Mouse (Mus musculus) thymus, adult 2 months (tissue): ENCODE results near the gene Adcy9. TPM values are rescaled to one million over a fixed set of nuclear protein-coding genes. Genes with fewer than 3 reads are reported as not detected.

Experiments
- DNase-seq: peaks from one replicate; pipeline ENCODE4 v3.0.0; 2021
- H3K27ac ChIP-seq: fragments of 200-500 bp; 2 replicates; pipeline ENCODE4 v1.5.1; 2012; ENCODE audit warnings: low read length, control low read depth; ENCODE audit not compliant: control insufficient read depth, insufficient read depth
- H3K27me3 ChIP-seq: fragments of 200-500 bp; 2 replicates; pipeline ENCODE4 v1.6.1; 2012; ENCODE audit warnings: mild to moderate bottlenecking, low read length, moderate library complexity, mixed read lengths; ENCODE audit not compliant: control insufficient read depth, insufficient read depth
- H3K36me3 ChIP-seq: fragments of 200-500 bp; 2 replicates; pipeline ENCODE4 v1.6.1; 2012; ENCODE audit warnings: mild to moderate bottlenecking, low read length, moderate library complexity; ENCODE audit not compliant: control insufficient read depth, insufficient read depth
- H3K4me1 ChIP-seq: fragments of 200-500 bp; replicated peaks from 2 replicates; pipeline ENCODE4 v1.6.1; 2012; ENCODE audit warnings: low read length; ENCODE audit not compliant: control insufficient read depth, insufficient read depth
- H3K4me3 ChIP-seq: fragments of 200-500 bp; 2 replicates; pipeline ENCODE4 v1.5.1; 2012; ENCODE audit warnings: mild to moderate bottlenecking, low read length, control low read depth, moderate library complexity; ENCODE audit not compliant: control insufficient read depth, insufficient read depth
- CTCF ChIP-seq: fragments of 200-500 bp; IDR thresholded peaks from 2 replicates; pipeline ENCODE4 v1.5.1; 2012; ENCODE audit warnings: mild to moderate bottlenecking, control low read depth, low read length, moderate library complexity, borderline replicate concordance; ENCODE audit not compliant: control insufficient read depth, poor library complexity, insufficient read depth; ENCODE audit errors: extremely low read depth
- POLR2A ChIP-seq: fragments of 200-500 bp; IDR thresholded peaks from 2 replicates; pipeline ENCODE4 v1.6.1; 2012; ENCODE audit warnings: mild to moderate bottlenecking, low read length, control low read depth, moderate library complexity; ENCODE audit not compliant: control insufficient read depth, poor library complexity, insufficient read depth; ENCODE audit errors: extremely low read depth
- WGBS: fragments of 180-500 bp; shearing (Covaris S2); methylation state at CpG from one replicate; pipeline ENCODE4 v1.1.7; 2018; 5-methylcytosine and 5-hydroxymethylcytosine counted together
- polyA plus RNA-seq: library from polyadenylated mRNA; depleted of rRNA; stranded (reverse); fragments of >200 nt; gene quantifications from 2 replicates; pipeline ENCODE4 v1.2.3, GENCODE M21; 2012

The Adcy9 gene
- polyA plus RNA-seq, 1 experiment = 7.6 TPM

DNA sequence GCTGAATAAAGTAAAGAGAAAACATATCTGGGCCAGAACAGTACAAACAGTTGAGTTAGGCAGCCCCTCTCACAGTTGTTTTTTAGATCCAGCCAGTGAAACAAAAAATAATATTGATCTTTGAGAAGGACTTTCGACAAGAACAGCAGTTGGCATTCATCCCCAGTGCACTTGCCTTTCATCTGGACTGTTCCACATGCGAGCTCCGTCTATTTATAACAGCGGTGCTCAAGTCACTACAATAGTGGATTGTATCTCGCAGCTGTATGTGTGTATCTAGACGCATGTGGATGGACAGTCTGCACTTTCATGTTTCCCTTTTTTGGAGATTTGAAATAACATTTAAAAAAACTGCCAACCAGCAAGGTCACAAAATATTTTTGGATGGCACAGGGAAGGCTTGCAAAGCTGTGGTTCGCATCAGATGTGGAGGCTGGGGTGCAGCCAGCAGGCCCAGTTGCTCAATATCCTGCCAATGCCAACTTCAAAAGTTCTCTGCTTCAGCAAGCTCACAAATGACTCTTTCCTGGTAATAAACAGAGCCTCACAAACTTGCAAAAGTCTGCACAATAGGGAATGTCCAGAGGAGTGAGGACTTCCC is 45.4 kb downstream of the Adcy9 start:
- H3K4me3 ChIP-seq = no peak overlapping the region

GRCm38 (mm10) chr16:4374270-4374669 is 46.0 kb downstream of the Adcy9 start:
- Histone ChIP-seq H3K4me1 (0 out of 2 replicates have a peak, but pooled peaks cover 4% of the 10 kb centered on the region), H3K27me3 (no peaks in the 10 kb centered on the region), H3K4me3 (no peak overlapping the region), H3K36me3 (no peaks in the 10 kb centered on the region), H3K27ac (no peak overlapping the region)
- TF ChIP-seq CTCF (no peak), POLR2A (no peak)
- 93% methylated on average over 5 of the region's 5 CpGs for WGBS
- DNase-seq = no peak

More for the DNA sequence above, 45.4 kb downstream of the Adcy9 start:
- Histone ChIP-seq H3K36me3 (no peaks in the 10 kb centered on the region), H3K27me3 (no peaks in the 10 kb centered on the region), H3K27ac (no peak overlapping the region), H3K4me1 (0 out of 2 replicates have a peak, but pooled peaks cover 4% of the 10 kb centered on the region)
- no peak for TF ChIP-seq POLR2A
- no peak for TF ChIP-seq CTCF
- no peak for DNase-seq
- 70% methylated on average over 7 of the region's 7 CpGs for WGBS

DNA sequence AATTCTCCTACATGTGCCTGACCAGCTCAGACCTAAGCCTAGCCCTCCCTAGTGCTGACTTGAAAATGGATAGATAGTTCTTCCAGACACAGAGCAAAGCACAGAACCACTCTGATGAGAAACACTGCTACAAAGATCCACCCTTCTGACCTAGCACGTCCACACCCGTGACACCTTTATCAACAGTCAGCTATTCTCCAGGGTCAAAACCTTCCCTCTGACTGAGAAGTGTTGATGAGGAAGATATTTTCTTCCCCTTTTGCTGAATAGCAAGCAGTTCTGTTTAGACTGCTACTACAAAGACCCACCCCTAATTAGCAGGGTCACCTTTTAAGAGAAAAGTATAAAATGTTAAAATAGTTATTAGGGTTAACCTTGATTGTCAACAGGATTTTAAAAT is 49.3 kb downstream of the Adcy9 start:
- no peak overlapping the region for H3K27ac ChIP-seq

DNA sequence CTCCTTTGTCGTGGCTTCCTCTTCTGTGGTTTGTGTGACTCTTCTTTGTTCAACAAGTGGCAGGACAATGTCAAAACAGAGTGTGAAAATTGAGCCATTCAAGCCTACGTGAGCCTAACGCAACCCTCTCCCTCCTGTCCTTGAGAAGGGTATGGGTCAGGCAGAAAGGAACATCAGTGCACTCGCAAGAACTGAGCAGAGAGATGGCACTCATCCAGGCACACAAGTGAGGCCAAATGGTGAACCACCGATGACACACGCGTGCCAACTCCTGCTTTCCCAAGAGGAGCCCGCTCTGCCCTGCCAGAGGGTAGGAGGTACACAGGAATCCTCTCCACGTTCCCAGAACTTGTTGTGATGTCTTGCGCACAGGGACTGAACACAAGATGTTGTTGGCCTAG is 50.2 kb downstream of the Adcy9 start:
- Histone ChIP-seq H3K4me3 (no peak overlapping the region), H3K4me1 (0 out of 2 replicates have a peak, but pooled peaks cover 4% of the 10 kb centered on the region), H3K27me3 (no peaks in the 10 kb centered on the region), H3K27ac (no peak overlapping the region), H3K36me3 (no peaks in the 10 kb centered on the region)
- 68% methylated on average over 10 of the region's 10 CpGs for WGBS
- TF ChIP-seq CTCF (no peak), POLR2A (no peak)
- no peak for DNase-seq

More for the DNA sequence above, 49.3 kb downstream of the Adcy9 start:
- no peaks in the 10 kb centered on the region for H3K36me3 ChIP-seq
- TF ChIP-seq POLR2A (no peak), CTCF (no peak)
- 0 out of 2 replicates have a peak, but pooled peaks cover 4% of the 10 kb centered on the region for H3K4me1 ChIP-seq
- WGBS = 90% methylated on average over 2 of the region's 2 CpGs
- H3K27me3 ChIP-seq = no peaks in the 10 kb centered on the region
- no peak for DNase-seq
- no peak overlapping the region for H3K4me3 ChIP-seq

DNA sequence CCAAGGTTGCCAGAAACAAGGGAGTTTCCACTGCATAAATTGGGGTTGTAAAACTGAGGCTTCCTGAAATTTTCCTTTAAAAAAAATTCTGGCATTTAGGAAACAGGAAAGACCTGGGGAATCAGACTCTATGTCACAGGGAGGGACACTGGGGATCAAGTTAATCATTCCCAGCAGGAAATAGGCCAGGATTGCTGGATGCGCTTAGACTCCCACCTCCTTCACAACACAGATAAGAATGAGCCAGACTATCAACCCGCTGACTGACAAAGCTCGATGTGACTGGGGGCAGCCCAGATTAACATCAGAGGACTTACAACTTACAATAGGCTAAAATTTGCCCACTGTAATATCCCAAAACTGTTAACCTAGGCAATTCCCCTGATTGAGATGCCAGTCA is 52.4 kb downstream of the Adcy9 start:
- Histone ChIP-seq H3K4me3 (no peak overlapping the region), H3K36me3 (no peaks in the 10 kb centered on the region), H3K4me1 (0 out of 2 replicates have a peak, but pooled peaks cover 4% of the 10 kb centered on the region), H3K27me3 (no peaks in the 10 kb centered on the region), H3K27ac (no peak overlapping the region)
- no peak for DNase-seq
- TF ChIP-seq POLR2A = no peak
- no peak for TF ChIP-seq CTCF
- WGBS = 94% methylated on average over 3 of the region's 3 CpGs

DNA sequence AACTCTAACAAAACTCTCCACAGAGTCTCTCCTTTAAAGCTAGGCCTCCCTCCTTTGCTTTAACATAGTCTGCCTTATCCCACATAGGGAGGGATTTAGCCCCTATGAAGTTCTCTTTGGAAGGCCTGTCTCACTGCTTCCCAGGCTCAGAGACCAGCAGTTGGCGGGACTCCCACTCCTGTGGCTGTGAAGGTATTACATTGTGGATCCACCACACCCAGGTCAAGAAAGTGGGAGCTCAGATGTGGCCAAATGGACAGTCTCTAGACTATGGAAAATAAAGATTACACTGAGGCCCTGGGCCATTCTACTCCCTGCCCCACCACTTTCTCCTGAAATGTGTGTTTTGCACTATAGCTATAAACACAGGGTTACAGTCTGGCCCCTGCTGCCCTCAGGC is 53.0 kb downstream of the Adcy9 start:
- WGBS = 94% methylated on average over 1 of the region's 1 CpGs

GRCm38 (mm10) chr16:4366671-4367070 is 53.6 kb downstream of the Adcy9 start:
- Histone ChIP-seq H3K27me3 (no peaks in the 10 kb centered on the region), H3K36me3 (no peaks in the 10 kb centered on the region), H3K4me3 (no peak overlapping the region), H3K27ac (no peak overlapping the region), H3K4me1 (0 out of 2 replicates have a peak, but pooled peaks cover 4% of the 10 kb centered on the region)
- TF ChIP-seq POLR2A (no peak), CTCF (no peak)
- no peak for DNase-seq
- 98% methylated on average over 3 of the region's 3 CpGs for WGBS

More for the DNA sequence above, 53.0 kb downstream of the Adcy9 start:
- H3K4me3 ChIP-seq = no peak overlapping the region
- H3K4me1 ChIP-seq = 0 out of 2 replicates have a peak, but pooled peaks cover 4% of the 10 kb centered on the region
- TF ChIP-seq CTCF = no peak
- no peaks in the 10 kb centered on the region for H3K27me3 ChIP-seq
- no peak overlapping the region for H3K27ac ChIP-seq
- no peaks in the 10 kb centered on the region for H3K36me3 ChIP-seq
- no peak for DNase-seq
